Mouse (Mus musculus) lung, embryonic 16.5 days (tissue): ENCODE measurements around the gene Gm15091. TPM values are rescaled to one million over a fixed set of nuclear protein-coding genes. Genes with fewer than 3 reads are reported as not detected.
"Not testable (repeated sequence)": the region's sequence is repeated elsewhere in the genome, so short reads cannot be mapped to it uniquely, and the experiment has no call there.

Source experiments
- ATAC-seq: fragments of 200-750 bp; cut with Nextera tagmentation; 2 replicates; pipeline ENCODE4 v1.8.0; 2017; ENCODE audit warnings: low read depth, mild to moderate bottlenecking, moderate library complexity
- H3K27ac ChIP-seq: fragments of 300-500 bp; sonication (generic); 2 replicates; pipeline ENCODE4 v1.5.1; 2014; ENCODE audit warnings: mild to moderate bottlenecking, control low read depth, low read length
- H3K27me3 ChIP-seq: fragments of 300-500 bp; sonication (generic); 2 replicates; pipeline ENCODE4 v1.6.1; 2014; ENCODE audit warnings: low read depth, low read length, mixed read lengths; ENCODE audit not compliant: control insufficient read depth, insufficient read depth
- H3K36me3 ChIP-seq: fragments of 300-500 bp; sonication (generic); 2 replicates; pipeline ENCODE4 v1.6.1; 2014; ENCODE audit warnings: low read length; ENCODE audit not compliant: control insufficient read depth, insufficient read depth
- H3K4me1 ChIP-seq: fragments of 300-500 bp; sonication (generic); replicated peaks from 2 replicates; pipeline ENCODE4 v1.6.1; 2014; ENCODE audit warnings: low read length, mixed read lengths; ENCODE audit not compliant: control insufficient read depth, insufficient read depth
- H3K4me2 ChIP-seq: fragments of 300-500 bp; sonication (generic); 2 replicates; pipeline ENCODE4 v1.6.1; 2014; ENCODE audit warnings: low read depth, low read length, control low read depth
- H3K4me3 ChIP-seq: fragments of 300-500 bp; sonication (generic); 2 replicates; pipeline ENCODE4 v1.5.1; 2014; ENCODE audit warnings: mild to moderate bottlenecking, low read length, control low read depth
- H3K9ac ChIP-seq: fragments of 300-500 bp; sonication (generic); 2 replicates; pipeline ENCODE4 v1.6.1; 2014; ENCODE audit warnings: low read length, control low read depth
- H3K9me3 ChIP-seq: fragments of 300-500 bp; sonication (generic); 2 replicates; pipeline ENCODE4 v1.6.1; 2016; ENCODE audit warnings: low read length; ENCODE audit not compliant: control insufficient read depth
- WGBS: fragments of 180-500 bp; shearing (Covaris S2); extraction: QIAGEN DNeasy Blood & Tissue Kit; methylation state at CpG from one replicate; pipeline ENCODE4 v1.1.7; 2014; 5-methylcytosine and 5-hydroxymethylcytosine counted together
- polyA plus RNA-seq: library from polyadenylated mRNA; unstranded; fragments of >200 nt; fragmentation: Nextera tagmentation; extraction: Ambion mirVana; gene quantifications from 2 replicates; pipeline ENCODE4 v1.2.1, GENCODE M21; 2015

Gm15091 gene
- not detected in 2 replicates for polyA plus RNA-seq

- not testable (repeated sequence) for H3K36me3 ChIP-seq, H3K9ac ChIP-seq, H3K9me3 ChIP-seq, ATAC-seq, H3K27me3 ChIP-seq, H3K4me3 ChIP-seq, H3K27ac ChIP-seq, H3K4me2 ChIP-seq, H3K4me1 ChIP-seq
- WGBS = 69% methylated on average over 5 of the region's 6 CpGs
These were observed at the start of gene Gm15091 for GRCm38 (mm10) chrX:149941355-149941754. Gm15091 (plus strand) TSS chrX:149941655.

Other genes starting within 250 kb of the Gm15091 start
- not detected in 2 replicates for gene Gm15097, start 157.2 kb upstream of the Gm15091 start, polyA plus RNA-seq